Mouse (Mus musculus) intestine, embryonic 16.5 days (tissue): ENCODE results near the gene Gm17657. TPM values are rescaled to one million over a fixed set of nuclear protein-coding genes. Genes with fewer than 3 reads are reported as not detected.

ENCODE experiments used
- microRNA-seq: library from miRNA; unstranded; fragments of <30 nt; microRNA quantifications from one replicate; pipeline ENCODE4, GENCODE M21; 2016
- polyA plus RNA-seq: library from polyadenylated mRNA; unstranded; fragments of >200 nt; fragmentation: Nextera tagmentation; extraction: Ambion mirVana; gene quantifications from 2 replicates; pipeline ENCODE4 v1.2.1, GENCODE M21; 2015

Gene Gm17657
- polyA plus RNA-seq, 1 experiment from 2014 or later: not detected

Small RNA genes lying within 50 kb of the gene (microRNA-seq; reads per million reads assigned to microRNA genes)
- gene Mir7667: not detected

Other genes starting within 250 kb of the Gm17657 start
- gene Pi16, start 232.0 kb downstream of the Gm17657 start, polyA plus RNA-seq: 0.88 and 1.1 TPM in 2 replicates
- gene Mtch1, start 201.7 kb downstream of the Gm17657 start, polyA plus RNA-seq: 31.7 and 146 TPM in 2 replicates
- gene Fgd2, start 188.7 kb downstream of the Gm17657 start, polyA plus RNA-seq: 9.8 and 11.5 TPM in 2 replicates
- 11.8 and 12.8 TPM in 2 replicates for gene Pim1, start 58.9 kb downstream of the Gm17657 start, polyA plus RNA-seq
- gene Tbc1d22b, start 147 bp upstream of the Gm17657 start, polyA plus RNA-seq: 12.4 and 12.6 TPM in 2 replicates
- gene Tmem217, start 2.7 kb upstream of the Gm17657 start, polyA plus RNA-seq: 0.33 and 0.87 TPM in 2 replicates
- 51.0 and 55.9 TPM in 2 replicates for gene Rnf8, start 65.2 kb upstream of the Gm17657 start, polyA plus RNA-seq
- gene Gm28043, start 65.2 kb upstream of the Gm17657 start, polyA plus RNA-seq: 1.3 and 2.0 TPM in 2 replicates
- 85.9 and 92.7 TPM in 2 replicates for gene Cmtr1, start 111.0 kb upstream of the Gm17657 start, polyA plus RNA-seq
- 10.2 and 12.4 TPM in 2 replicates for gene Ccdc167, start 167.4 kb upstream of the Gm17657 start, polyA plus RNA-seq